27 mouse cellular contexts compared by ENCODE assay signal in the genomic region with DNA sequence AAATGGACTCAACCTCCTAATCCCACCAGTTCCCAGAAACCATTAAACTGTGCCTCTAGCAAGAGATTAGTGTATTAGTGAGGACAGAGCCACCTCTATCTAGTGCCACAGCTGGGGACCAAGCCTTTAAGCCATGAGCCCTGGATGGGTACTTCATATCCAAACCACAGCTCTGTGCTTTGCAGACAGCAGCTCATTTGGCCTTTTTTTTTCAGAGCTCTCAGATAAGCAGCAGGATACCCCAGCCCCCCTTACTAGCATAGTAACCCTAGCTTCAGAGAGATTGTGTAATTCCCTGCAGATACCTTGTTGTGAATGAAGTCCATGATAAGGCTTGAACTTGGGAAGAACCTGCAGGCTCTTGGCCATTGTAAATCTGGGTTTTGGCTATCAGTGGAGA.
"Had no signal": no experiment of that assay in that cellular context is flagged by ENCODE, and none has a peak within 500 bp of the region (broad histone marks: within the 10 kb centered on the region; RNA-seq: fewer than 3 reads in every experiment).

No protein-coding gene starts in this region.

- ATAC-seq: hindbrain, postnatal 0 days; intestine, embryonic 16.5 days; liver, embryonic 12.5 days had no signal

- H3K4me3 ChIP-seq: gastrocnemius, adult 2 months; heart, adult 2 months; heart, embryonic 13.5 days; heart, embryonic 15.5 days; hindbrain, embryonic 13.5 days; hindbrain, embryonic 15.5 days; kidney, embryonic 15.5 days; limb, embryonic 13.5 days; limb, embryonic 15.5 days; liver, embryonic 12.5 days had no signal

- H3K27me3 ChIP-seq: heart, embryonic 13.5 days; heart, embryonic 15.5 days; hindbrain, embryonic 13.5 days; hindbrain, embryonic 15.5 days; kidney, embryonic 15.5 days; limb, embryonic 13.5 days; limb, embryonic 15.5 days; liver, embryonic 12.5 days had no signal

- H3K27ac ChIP-seq: gastrocnemius, adult 2 months; heart, adult 2 months; heart, embryonic 13.5 days; heart, embryonic 15.5 days; hindbrain, embryonic 13.5 days; hindbrain, embryonic 15.5 days; hindbrain, postnatal 0 days; kidney, embryonic 15.5 days; kidney, postnatal 0 days; limb, embryonic 13.5 days; limb, embryonic 15.5 days; liver, embryonic 12.5 days; liver, embryonic 14.5 days had no signal

- H3K4me1 ChIP-seq: heart, embryonic 13.5 days; hindbrain, embryonic 13.5 days; hindbrain, embryonic 15.5 days; liver, embryonic 12.5 days had no signal

- DNase-seq: gastrocnemius, adult 2 months; gastrocnemius, postnatal 10 days; gastrocnemius, postnatal 36 days; heart, adult 11 months; heart, adult 2 months; heart, postnatal 14 days; heart, postnatal 36 days; kidney, adult 11 months; kidney, adult 2 months; kidney, adult 9 months; kidney, postnatal 14 days; kidney, postnatal 36 days; layer of hippocampus, adult 9-11 months; layer of hippocampus, postnatal 36 days had no signal

- H3K9ac ChIP-seq: heart, embryonic 13.5 days; heart, embryonic 15.5 days; hindbrain, embryonic 13.5 days; hindbrain, embryonic 15.5 days; kidney, embryonic 15.5 days; limb, embryonic 13.5 days; limb, embryonic 15.5 days; liver, embryonic 12.5 days; liver, embryonic 14.5 days had no signal

- H3K36me3 ChIP-seq: heart, embryonic 13.5 days; heart, embryonic 15.5 days; hindbrain, embryonic 13.5 days; hindbrain, embryonic 15.5 days; kidney, embryonic 15.5 days; limb, embryonic 13.5 days; limb, embryonic 15.5 days; liver, embryonic 12.5 days had no signal

- H3K9me3 ChIP-seq: heart, embryonic 13.5 days; heart, embryonic 15.5 days; hindbrain, embryonic 13.5 days; hindbrain, embryonic 15.5 days; kidney, embryonic 15.5 days; limb, embryonic 13.5 days; limb, embryonic 15.5 days; liver, embryonic 12.5 days had no signal

- H3K4me2 ChIP-seq: heart, embryonic 11.5 days; heart, embryonic 13.5 days; heart, embryonic 15.5 days; hindbrain, embryonic 13.5 days; hindbrain, embryonic 15.5 days; kidney, embryonic 15.5 days; limb, embryonic 13.5 days; limb, embryonic 15.5 days; liver, embryonic 12.5 days had no signal
